Mouse (Mus musculus) heart, adult 8-10 months (tissue): ENCODE measurements at regions not wholly inside any gene's neighbourhood (a gene's known extent, or its start where the extent isn't known, plus 50 kb on each side); places are given as distances from the start of the nearest gene placed in this dataset.

Experiments used
- DNase-seq: peaks from one replicate; pipeline ENCODE4 v3.0.0; 2022; ENCODE audit warnings: low spot score

DNA sequence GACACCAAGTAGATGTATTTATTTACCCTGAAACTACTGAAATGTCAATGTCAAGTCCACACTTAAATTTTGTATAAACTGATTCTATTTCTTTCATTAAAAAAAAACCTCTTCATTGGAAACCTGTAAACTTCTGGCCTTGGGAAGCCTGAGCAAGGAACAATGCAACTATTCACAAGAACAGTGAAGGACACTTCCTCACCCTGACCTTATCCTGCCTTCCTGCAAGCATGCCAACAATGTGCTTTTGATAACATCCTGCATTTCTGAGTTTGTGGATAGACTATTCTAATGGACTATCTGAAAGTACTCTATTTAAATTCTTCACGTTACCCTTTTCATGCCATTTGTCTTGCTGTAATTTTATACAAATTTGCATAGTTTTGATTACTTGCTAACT, 53.1 kb upstream of the Nabp1 start:
- peak; percentile 26 for DNase-seq

DNA sequence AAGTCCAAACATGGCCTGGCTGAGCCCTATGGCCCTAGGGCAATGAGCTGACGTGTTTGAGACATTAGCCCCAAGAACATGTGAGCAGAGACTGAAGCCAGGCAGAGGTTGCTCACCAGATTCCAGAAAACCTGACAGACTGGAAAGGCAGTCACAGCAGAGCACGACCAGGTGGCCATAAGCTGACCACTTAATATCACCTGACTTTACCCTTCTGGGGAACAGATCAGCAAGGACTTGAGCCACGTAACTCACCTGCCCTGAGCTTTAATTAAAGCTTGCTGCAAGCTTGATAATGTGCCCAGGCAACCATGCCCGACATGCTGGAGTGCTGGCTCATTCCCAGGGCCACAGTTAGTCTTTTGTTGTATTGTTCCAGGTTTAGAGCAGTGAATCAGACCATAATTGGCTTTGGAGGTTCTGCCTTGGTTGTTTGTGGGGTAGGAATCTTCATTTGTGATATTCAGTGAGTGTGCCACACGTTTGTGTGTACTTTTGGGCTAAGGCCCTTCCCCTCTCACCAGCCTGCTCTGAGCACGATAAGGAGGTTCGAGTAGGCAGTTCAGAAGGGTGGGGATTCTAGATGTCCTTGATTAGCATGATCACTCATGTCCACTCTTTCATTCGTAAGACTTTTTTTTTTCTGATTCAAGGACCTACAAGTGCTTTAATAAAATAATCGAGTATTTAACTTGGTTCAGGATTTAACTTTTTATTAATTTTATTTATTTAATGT, 52.1 kb upstream of the Nabp1 start:
- no peak for DNase-seq

DNA sequence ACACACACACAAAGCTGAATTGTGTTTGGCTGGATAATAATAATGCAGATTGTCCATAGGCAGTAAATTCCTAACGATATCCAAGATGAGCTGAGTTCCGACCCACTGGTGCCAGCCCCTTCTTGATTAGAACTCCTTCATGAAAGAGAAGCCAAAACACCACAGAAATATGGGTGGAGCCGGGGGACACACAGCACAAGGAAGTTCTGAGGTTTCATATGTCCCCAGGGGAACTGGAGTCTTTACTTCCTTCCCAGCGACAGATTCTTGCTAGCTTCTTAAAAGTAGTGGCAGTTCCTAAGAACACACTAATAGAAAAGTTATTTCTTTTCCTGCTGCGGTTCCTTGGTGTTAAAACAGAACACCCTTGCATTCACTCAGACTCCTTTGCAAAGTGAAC, 51.4 kb upstream of the Nabp1 start:
- peak; percentile 26 for DNase-seq

DNA sequence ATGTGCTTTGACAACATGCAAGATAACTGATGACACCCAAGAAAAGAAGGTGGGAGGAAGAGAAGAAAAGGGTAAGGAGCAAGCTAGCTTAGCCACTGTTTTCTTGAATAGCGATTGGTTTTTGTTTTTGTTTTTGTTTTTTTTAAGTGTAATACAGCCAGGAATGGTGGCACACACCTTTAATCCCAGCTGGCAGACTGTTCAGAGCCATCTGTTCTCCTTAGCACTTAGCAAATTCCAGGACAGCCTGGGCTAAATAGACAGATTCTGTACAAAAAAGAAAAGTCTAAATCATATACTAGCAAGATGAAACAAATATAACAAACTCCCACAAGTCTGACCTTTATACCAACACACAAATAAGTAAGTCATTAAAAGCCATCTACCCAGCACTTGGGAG, 50.4 kb upstream of the Nabp1 start:
- no peak for DNase-seq
